Mouse (Mus musculus): ENCODE results near the gene Ddr2.

GRCm38 (mm10) chr1:170110516-170111332 lies at the start of gene Ddr2:
- no peak for TF ChIP-seq CTCF (IDR thresholded peaks at IDR 0.05; ENCODE audit: insufficient read depth, low read depth, low read length)
- no peak for TF ChIP-seq POLR2A (IDR thresholded peaks at IDR 0.05; ENCODE audit: insufficient read depth, low read depth, low read length)
